Mouse (Mus musculus): ENCODE results near the gene Lrig1. TPM values are rescaled to one million over a fixed set of nuclear protein-coding genes. Genes with fewer than 3 reads are reported as not detected.

The Lrig1 gene
- polyA plus RNA-seq, 1 experiment from 2014 or later, result 28.9 TPM

DNA sequence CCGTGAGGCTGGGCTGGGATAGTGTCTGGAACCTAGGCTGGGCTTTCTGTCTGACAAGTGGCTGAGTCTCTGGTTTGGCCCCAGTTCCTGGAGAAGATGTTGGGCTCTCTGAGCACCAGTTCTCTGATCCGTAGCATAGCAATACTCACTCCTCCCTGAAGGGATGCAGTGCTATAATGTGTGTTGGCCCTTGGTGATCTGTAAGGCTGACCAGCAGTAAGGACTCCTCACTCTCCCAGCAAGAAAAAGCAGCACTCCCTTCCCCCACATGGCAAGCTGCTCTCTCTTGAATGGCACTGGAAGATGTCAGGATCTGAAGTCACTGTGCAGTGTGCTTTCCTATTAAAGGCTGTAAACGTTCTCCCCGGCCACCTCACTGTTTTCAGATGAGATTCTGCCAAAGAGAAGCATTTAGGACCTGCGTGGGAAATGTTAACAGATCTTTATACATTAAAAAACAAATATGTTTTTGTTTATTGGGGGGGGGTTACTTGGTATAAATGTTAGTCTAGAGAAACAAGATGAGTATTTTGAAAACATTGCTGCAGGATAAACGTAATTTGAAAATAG, 105.8 kb downstream of the Lrig1 start:
- H3K27ac ChIP-seq (replicated peaks), result no peak overlapping the region
- no peaks in the 10 kb centered on the region for H3K27me3 ChIP-seq
- 57% methylated on average over 6 of the region's 6 CpGs for WGBS
- no peaks in the 10 kb centered on the region for H3K9me3 ChIP-seq (replicated peaks)
- ATAC-seq (ENCODE audit: insufficient number of reproducible peaks, low FRiP score, low TSS enrichment, low read depth), result no peak
- H3K4me3 ChIP-seq (replicated peaks), result no peak overlapping the region
- H3K4me1 ChIP-seq, result peaks cover 33% of the 10 kb centered on the region
- no peaks in the 10 kb centered on the region for H3K36me3 ChIP-seq
- no peak overlapping the region for H3K9ac ChIP-seq
- H3K4me2 ChIP-seq (replicated peaks), result no peak overlapping the region

- peak; percentile 44; the same call in 1 of the 2 replicates for ATAC-seq (ENCODE audit: insufficient number of reproducible peaks, low FRiP score, low TSS enrichment, low read depth)
These were observed 107.2 kb downstream of the Lrig1 start for GRCm38 (mm10) chr6:94592710-94593109.

GRCm38 (mm10) chr6:94592243-94592642, 107.7 kb downstream of the Lrig1 start:
- ATAC-seq (ENCODE audit: insufficient number of reproducible peaks, low FRiP score, low TSS enrichment, low read depth), result peak; percentile 78
- no peaks in the 10 kb centered on the region for H3K27me3 ChIP-seq
- H3K4me2 ChIP-seq (replicated peaks), result peak overlapping the region; percentile 22; the same call in 1 of the 2 replicates
- H3K27ac ChIP-seq (replicated peaks), result peak overlapping the region; percentile 44; the same call in 1 of the 2 replicates
- peaks cover 30% of the 10 kb centered on the region for H3K4me1 ChIP-seq
- H3K36me3 ChIP-seq, result no peaks in the 10 kb centered on the region
- WGBS, result 11% methylated on average over 8 of the region's 8 CpGs
- no peaks in the 10 kb centered on the region for H3K9me3 ChIP-seq (replicated peaks)
- H3K4me3 ChIP-seq (replicated peaks), result no peak overlapping the region
- no peak overlapping the region for H3K9ac ChIP-seq

More at GRCm38 (mm10) chr6:94592710-94593109, 107.2 kb downstream of the Lrig1 start:
- 9% methylated on average over 4 of the region's 4 CpGs for WGBS
- Histone ChIP-seq H3K27ac (replicated peaks) (0 out of 2 replicates have a peak overlapping the region, but pooled peaks have one; percentile 44), H3K27me3 (no peaks in the 10 kb centered on the region), H3K36me3 (no peaks in the 10 kb centered on the region), H3K9ac (no peak overlapping the region), H3K4me2 (replicated peaks) (peak overlapping the region; percentile 22), H3K4me3 (replicated peaks) (no peak overlapping the region), H3K9me3 (replicated peaks) (no peaks in the 10 kb centered on the region), H3K4me1 (peaks cover 31% of the 10 kb centered on the region)

DNA sequence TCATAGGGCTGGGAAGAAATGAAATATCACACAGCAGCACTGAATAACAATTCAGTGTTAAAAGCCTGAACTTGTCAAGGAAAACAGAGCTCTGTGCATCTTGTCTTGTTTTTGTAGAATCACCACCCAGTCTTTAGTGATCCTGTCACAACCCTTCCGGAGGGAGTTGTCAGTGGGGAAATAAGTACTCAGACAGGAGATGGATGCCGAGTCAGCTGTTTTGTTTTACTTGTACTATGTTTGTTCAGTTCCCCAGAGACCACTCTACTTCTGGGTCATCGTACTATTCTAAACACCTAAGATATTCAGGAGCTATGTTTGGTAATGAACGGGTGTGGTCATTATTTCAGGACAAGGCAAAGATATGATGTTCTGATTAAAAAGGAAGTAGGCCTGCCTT, 111.6 kb downstream of the Lrig1 start:
- Histone ChIP-seq H3K36me3 (no peaks in the 10 kb centered on the region), H3K4me3 (replicated peaks) (no peak overlapping the region), H3K4me1 (peaks cover 13% of the 10 kb centered on the region), H3K9ac (no peak overlapping the region), H3K27ac (replicated peaks) (no peak overlapping the region), H3K4me2 (replicated peaks) (no peak overlapping the region), H3K27me3 (no peaks in the 10 kb centered on the region), H3K9me3 (replicated peaks) (no peaks in the 10 kb centered on the region)
- WGBS, result 74% methylated on average over 4 of the region's 4 CpGs
- ATAC-seq (ENCODE audit: insufficient number of reproducible peaks, low FRiP score, low TSS enrichment, low read depth), result no peak

DNA sequence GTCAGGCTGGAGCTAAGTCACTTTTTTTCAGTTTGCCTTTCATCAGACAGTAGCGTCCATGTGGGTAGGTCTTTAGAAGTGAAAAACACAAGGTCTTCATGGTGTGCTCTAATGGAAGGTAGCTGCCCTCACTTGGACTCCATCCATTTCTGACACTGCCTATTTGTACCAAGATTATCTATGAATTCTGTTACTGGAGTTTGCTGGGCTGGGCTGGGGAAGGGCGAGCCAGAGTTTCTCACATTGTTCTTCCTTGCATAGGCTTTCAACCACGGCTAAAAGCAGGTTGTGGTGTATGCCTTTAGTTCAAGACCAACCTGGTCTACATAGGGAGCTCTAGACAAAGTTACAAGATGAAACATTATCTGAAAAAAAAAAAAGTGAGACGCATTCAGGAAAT, 115.0 kb downstream of the Lrig1 start:
- no peak overlapping the region for H3K4me2 ChIP-seq (replicated peaks)
- WGBS, result 92% methylated on average over 4 of the region's 4 CpGs
- no peak overlapping the region for H3K27ac ChIP-seq (replicated peaks)
- H3K4me1 ChIP-seq, result no peaks in the 10 kb centered on the region
- H3K4me3 ChIP-seq (replicated peaks), result no peak overlapping the region
- no peaks in the 10 kb centered on the region for H3K36me3 ChIP-seq
- no peaks in the 10 kb centered on the region for H3K27me3 ChIP-seq
- no peak overlapping the region for H3K9ac ChIP-seq
- no peak for ATAC-seq (ENCODE audit: insufficient number of reproducible peaks, low FRiP score, low TSS enrichment, low read depth)
- no peaks in the 10 kb centered on the region for H3K9me3 ChIP-seq (replicated peaks)

DNA sequence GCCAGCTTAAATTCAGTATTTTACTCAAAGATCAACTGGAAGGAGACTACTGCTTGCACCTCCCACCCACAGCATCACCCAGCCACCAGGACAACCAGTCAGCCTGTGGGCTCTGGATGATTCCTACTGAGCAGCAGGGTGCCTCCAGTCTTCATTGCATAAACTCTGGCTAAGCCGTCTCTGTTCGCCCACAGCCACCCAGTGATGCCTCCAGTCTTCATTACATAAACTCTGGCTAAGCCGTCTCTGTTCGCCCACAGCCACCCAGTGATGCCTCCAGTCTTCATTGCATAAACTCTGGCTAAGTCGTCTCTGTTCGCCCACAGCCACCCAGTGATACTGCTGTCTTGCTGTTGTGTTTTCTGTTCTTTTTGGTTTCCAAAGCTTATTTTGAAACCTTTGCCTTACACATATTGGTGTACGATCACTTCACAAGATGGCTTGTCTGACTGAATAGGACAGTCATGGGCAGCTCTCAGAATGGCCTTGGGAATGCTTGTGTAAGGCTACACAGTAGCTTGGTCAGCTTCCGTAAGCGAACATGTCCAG, 115.7 kb downstream of the Lrig1 start:
- Histone ChIP-seq H3K27ac (replicated peaks) (no peak overlapping the region), H3K9ac (no peak overlapping the region)
- no peak for ATAC-seq (ENCODE audit: insufficient number of reproducible peaks, low FRiP score, low TSS enrichment, low read depth)

GRCm38 (mm10) chr6:94582055-94582454, 117.9 kb downstream of the Lrig1 start:
- 72% methylated on average over 9 of the region's 9 CpGs for WGBS
- no peaks in the 10 kb centered on the region for H3K9me3 ChIP-seq (replicated peaks)
- H3K4me3 ChIP-seq (replicated peaks), result no peak overlapping the region
- no peak overlapping the region for H3K27ac ChIP-seq (replicated peaks)
- H3K36me3 ChIP-seq, result no peaks in the 10 kb centered on the region
- H3K4me1 ChIP-seq, result no peaks in the 10 kb centered on the region
- ATAC-seq (ENCODE audit: insufficient number of reproducible peaks, low FRiP score, low TSS enrichment, low read depth), result no peak
- H3K27me3 ChIP-seq, result no peaks in the 10 kb centered on the region
- H3K9ac ChIP-seq, result no peak overlapping the region
- no peak overlapping the region for H3K4me2 ChIP-seq (replicated peaks)

More for the DNA sequence above, 115.7 kb downstream of the Lrig1 start:
- Histone ChIP-seq H3K4me1 (no peaks in the 10 kb centered on the region), H3K9me3 (replicated peaks) (no peaks in the 10 kb centered on the region), H3K27me3 (no peaks in the 10 kb centered on the region), H3K36me3 (no peaks in the 10 kb centered on the region), H3K4me2 (replicated peaks) (no peak overlapping the region), H3K4me3 (replicated peaks) (no peak overlapping the region)
- WGBS, result 90% methylated on average over 9 of the region's 9 CpGs

DNA sequence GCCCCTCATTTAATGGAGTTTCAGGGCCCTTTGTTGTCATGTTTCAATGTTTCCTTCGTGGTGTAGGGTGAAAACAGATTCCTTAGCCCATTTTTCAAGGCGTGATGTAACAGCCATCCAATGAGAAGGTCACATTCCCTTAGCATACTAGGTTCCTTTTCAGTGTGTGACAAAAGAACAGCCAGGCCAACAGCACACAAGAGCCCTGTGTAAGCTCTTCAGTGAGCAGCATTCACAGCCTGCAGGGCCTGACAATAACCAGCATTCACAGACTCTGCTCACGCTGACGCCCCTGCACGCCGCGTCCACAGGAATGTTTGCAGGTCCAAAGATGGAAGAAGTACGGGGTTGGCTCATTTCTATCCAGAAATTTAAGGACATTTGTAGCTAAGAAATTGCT, 122.0 kb downstream of the Lrig1 start:
- H3K36me3 ChIP-seq, result no peaks in the 10 kb centered on the region
- no peak overlapping the region for H3K4me2 ChIP-seq (replicated peaks)
- ATAC-seq (ENCODE audit: insufficient number of reproducible peaks, low FRiP score, low TSS enrichment, low read depth), result no peak
- no peaks in the 10 kb centered on the region for H3K27me3 ChIP-seq
- H3K4me3 ChIP-seq (replicated peaks), result no peak overlapping the region
- H3K9ac ChIP-seq, result no peak overlapping the region
- H3K9me3 ChIP-seq (replicated peaks), result no peaks in the 10 kb centered on the region
- H3K27ac ChIP-seq (replicated peaks), result no peak overlapping the region
- H3K4me1 ChIP-seq, result no peaks in the 10 kb centered on the region
- WGBS, result 50% methylated on average over 8 of the region's 8 CpGs

DNA sequence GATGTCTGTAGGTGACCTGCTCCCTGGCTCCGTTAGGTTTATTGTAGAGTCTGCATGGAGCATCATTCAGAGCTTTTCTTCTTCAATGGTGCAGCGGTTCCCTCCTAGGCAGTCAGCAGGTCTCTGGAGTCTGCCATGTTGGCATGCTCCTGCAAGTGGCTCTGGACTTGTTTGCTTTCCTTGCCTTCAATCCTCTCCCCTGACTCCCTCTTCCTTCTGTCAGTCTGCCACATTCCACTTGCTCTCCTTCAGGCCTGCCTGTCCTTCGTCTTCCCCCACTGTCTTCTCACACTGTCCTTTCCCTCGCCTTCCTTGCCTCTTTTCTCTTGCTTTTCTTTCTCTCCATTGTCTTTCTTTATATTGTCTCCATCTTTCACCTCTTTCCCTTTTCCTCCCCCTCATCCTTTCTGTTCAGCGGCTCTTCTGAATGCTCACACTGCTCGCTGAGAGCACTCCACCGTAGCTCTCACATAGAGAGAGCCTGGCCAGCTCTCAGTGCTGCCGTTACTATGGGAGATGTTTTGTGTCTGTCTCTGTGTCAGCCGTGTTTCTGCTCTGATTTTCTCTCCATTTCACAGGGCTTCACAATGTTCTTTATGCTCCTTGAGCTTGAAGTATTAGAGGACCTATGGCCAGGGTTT, 124.3 kb downstream of the Lrig1 start:
- no peaks in the 10 kb centered on the region for H3K9me3 ChIP-seq (replicated peaks)
- no peak overlapping the region for H3K27ac ChIP-seq (replicated peaks)
- no peaks in the 10 kb centered on the region for H3K36me3 ChIP-seq

DNA sequence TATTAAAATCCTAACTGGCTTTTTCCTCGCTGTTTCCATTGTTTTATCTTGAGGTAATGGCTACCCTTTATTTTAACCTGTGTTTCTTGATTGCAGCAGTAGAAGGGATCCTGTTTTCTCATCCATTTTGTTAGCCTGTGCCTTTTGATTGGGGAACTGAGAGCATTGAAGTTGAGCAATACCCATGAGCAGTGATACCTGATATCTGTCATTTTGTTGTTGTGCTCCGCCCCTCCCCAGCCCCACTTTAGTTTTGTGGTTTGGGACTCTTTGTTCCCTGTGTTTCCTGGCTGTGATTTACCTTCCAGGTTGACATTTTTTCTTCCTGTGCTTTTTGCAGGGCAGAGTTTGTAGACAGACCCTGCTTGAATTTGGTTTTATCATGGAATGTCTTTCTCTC, 131.9 kb downstream of the Lrig1 start:
- Histone ChIP-seq H3K27me3 (no peaks in the 10 kb centered on the region), H3K4me1 (no peaks in the 10 kb centered on the region), H3K9ac (no peak overlapping the region), H3K36me3 (no peaks in the 10 kb centered on the region), H3K27ac (replicated peaks) (no peak overlapping the region), H3K4me3 (replicated peaks) (no peak overlapping the region), H3K4me2 (replicated peaks) (no peak overlapping the region), H3K9me3 (replicated peaks) (no peaks in the 10 kb centered on the region)
- ATAC-seq (ENCODE audit: insufficient number of reproducible peaks, low FRiP score, low TSS enrichment, low read depth), result no peak
- WGBS, result 67% methylated on average over 2 of the region's 2 CpGs

More for the DNA sequence above, 124.3 kb downstream of the Lrig1 start:
- no peak overlapping the region for H3K4me3 ChIP-seq (replicated peaks)
- H3K4me1 ChIP-seq, result no peaks in the 10 kb centered on the region
- WGBS, result 78% methylated on average over 9 of the region's 9 CpGs
- no peak overlapping the region for H3K9ac ChIP-seq
- no peak overlapping the region for H3K4me2 ChIP-seq (replicated peaks)
- no peak for ATAC-seq (ENCODE audit: insufficient number of reproducible peaks, low FRiP score, low TSS enrichment, low read depth)
- H3K27me3 ChIP-seq, result no peaks in the 10 kb centered on the region

DNA sequence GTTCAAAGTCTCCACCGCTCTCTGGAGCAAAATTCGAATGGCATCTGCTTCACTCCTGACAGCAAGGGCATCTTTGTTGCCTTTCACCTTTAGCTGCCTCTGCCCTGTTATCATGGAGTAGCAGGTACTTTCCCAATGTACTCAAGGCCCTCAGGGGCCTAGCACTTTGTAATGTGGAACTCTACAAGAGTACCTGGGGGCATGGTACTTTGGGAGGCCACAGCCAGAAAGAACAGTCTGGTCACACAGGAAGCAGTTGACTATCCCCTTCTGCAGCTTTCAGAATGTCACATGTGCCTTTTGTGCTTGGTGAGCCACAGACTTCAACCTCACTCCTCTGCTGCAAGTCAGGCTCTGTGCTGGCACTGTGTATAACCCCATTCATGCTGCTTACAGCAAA, 134.2 kb downstream of the Lrig1 start:
- no peaks in the 10 kb centered on the region for H3K36me3 ChIP-seq
- H3K9me3 ChIP-seq (replicated peaks), result no peaks in the 10 kb centered on the region
- H3K9ac ChIP-seq, result no peak overlapping the region
- no peak overlapping the region for H3K4me3 ChIP-seq (replicated peaks)
- H3K27me3 ChIP-seq, result no peaks in the 10 kb centered on the region
- ATAC-seq (ENCODE audit: insufficient number of reproducible peaks, low FRiP score, low TSS enrichment, low read depth), result no peak
- no peaks in the 10 kb centered on the region; the same call in 1 of the 2 replicates for H3K4me1 ChIP-seq
- 88% methylated on average over 2 of the region's 2 CpGs for WGBS
- no peak overlapping the region for H3K27ac ChIP-seq (replicated peaks)
- no peak overlapping the region for H3K4me2 ChIP-seq (replicated peaks)

All from embryonic facial prominence, embryonic 15.5 days (tissue).